Comparison of ENCODE assay signal across 18 mouse cellular contexts in the genomic region with DNA sequence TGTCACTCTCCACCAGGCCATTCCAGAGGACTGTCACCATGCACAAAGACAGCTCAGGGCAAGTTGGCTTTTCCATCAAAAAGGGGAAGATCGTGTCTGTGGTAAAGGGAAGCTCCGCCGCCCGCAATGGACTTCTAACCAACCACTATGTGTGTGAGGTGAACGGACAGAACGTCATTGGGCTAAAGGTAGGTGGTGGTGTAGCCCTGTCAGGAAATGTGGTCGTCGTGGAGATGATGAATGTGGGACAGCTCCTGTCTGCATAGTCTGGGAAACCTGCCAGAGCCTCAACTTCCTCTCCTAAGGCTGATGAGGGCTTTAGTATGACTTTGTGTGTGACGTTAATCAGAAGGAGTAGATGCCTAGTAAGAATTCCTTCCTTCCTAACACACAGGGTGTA. TPM values are rescaled to one million over a fixed set of nuclear protein-coding genes. Genes with fewer than 3 reads are reported as not detected.
DNase-seq lines count a peak whose midpoint lies in the region; ATAC-seq and TF ChIP-seq lines count a peak whose summit lies in the region.
"Had no signal": no experiment of that assay in that cellular context is flagged by ENCODE, and none has a peak within 500 bp of the region (broad histone marks: within the 10 kb centered on the region; RNA-seq: fewer than 3 reads in every experiment).

No protein-coding gene starts in this region.

- TF ChIP-seq POLR2A in lung, adult 2 months (IDR thresholded peaks at IDR 0.05; ENCODE audit: borderline replicate concordance, extremely low read depth, low read depth, low read length), result no peak

- H3K36me3 ChIP-seq in forebrain, postnatal 0 days (ENCODE audit: insufficient read depth), result peaks cover 3% of the 10 kb centered on the region; the same call in 1 of the 2 replicates
- H3K36me3 ChIP-seq: embryonic facial prominence, embryonic 10.5 days; heart, embryonic 13.5 days; hindbrain, embryonic 10.5 days; liver, embryonic 12.5 days had no signal

- H3K27me3 ChIP-seq in forebrain, postnatal 0 days (ENCODE audit: insufficient read depth, low read length), result no peaks in the 10 kb centered on the region
- H3K27me3 ChIP-seq: liver, embryonic 12.5 days had no signal

- H3K4me2 ChIP-seq in forebrain, postnatal 0 days (ENCODE audit: low read depth), result no peak overlapping the region
- H3K4me2 ChIP-seq: heart, embryonic 13.5 days; liver, embryonic 12.5 days had no signal

- no peak overlapping the region for H3K4me3 ChIP-seq in lung, adult 2 months (replicated peaks; ENCODE audit: extremely low read depth, low read depth, low read length)
- H3K4me3 ChIP-seq in forebrain, postnatal 0 days (ENCODE audit: low read depth, low read length), result no peak overlapping the region
- H3K4me3 ChIP-seq: embryonic facial prominence, embryonic 10.5 days; heart, embryonic 13.5 days; hindbrain, embryonic 10.5 days; liver, embryonic 12.5 days had no signal

- no peak overlapping the region for H3K27ac ChIP-seq in forebrain, postnatal 0 days (ENCODE audit: low read depth, low read length)
- H3K27ac ChIP-seq: embryonic facial prominence, embryonic 10.5 days; heart, embryonic 13.5 days; hindbrain, embryonic 10.5 days; liver, embryonic 12.5 days had no signal

- WGBS in lung, adult 2 months, result 37% methylated on average over 9 of the region's 9 CpGs
- WGBS in forebrain, postnatal 0 days, result 78% methylated on average over 9 of the region's 9 CpGs

- 0 out of 2 replicates have a peak, but pooled peaks cover 2% of the 10 kb centered on the region for H3K4me1 ChIP-seq in lung, adult 2 months (ENCODE audit: control insufficient read depth, insufficient read depth, low read length)
- no peaks in the 10 kb centered on the region for H3K4me1 ChIP-seq in forebrain, postnatal 0 days (ENCODE audit: insufficient read depth)
- H3K4me1 ChIP-seq: embryonic facial prominence, embryonic 10.5 days; liver, embryonic 12.5 days had no signal

- no peak overlapping the region for H3K9ac ChIP-seq in forebrain, postnatal 0 days
- H3K9ac ChIP-seq: heart, embryonic 13.5 days; liver, embryonic 12.5 days had no signal

- no peak for TF ChIP-seq CTCF in lung, adult 2 months (IDR thresholded peaks at IDR 0.05; ENCODE audit: insufficient read depth, low read length)
- TF ChIP-seq CTCF in forebrain, postnatal 0 days (IDR thresholded peaks at IDR 0.05; ENCODE audit: low read depth), result no peak

- peak; percentile 37 to 38 for DNase-seq in lung, adult 18-20 months
- DNase-seq in lung, adult 2 months, result no peak
- peak; percentile 12 for DNase-seq in lung, postnatal 25 days (ENCODE audit: low spot score)
- DNase-seq in forebrain, postnatal 0 days, result no peak
- DNase-seq in retina, embryonic 14.5 days (ENCODE audit: low spot score), result no peak
- no peak for DNase-seq in embryo, embryonic 11 days
- DNase-seq: adrenal gland, adult 2 months; cerebellum, adult 11-12 months; cerebellum, postnatal 25 days; right cerebral cortex, postnatal 25 days; thymus, postnatal 14 days had no signal

- H3K9me3 ChIP-seq in forebrain, postnatal 0 days (ENCODE audit: low read length), result no peaks in the 10 kb centered on the region
- H3K9me3 ChIP-seq: embryonic facial prominence, embryonic 10.5 days; heart, embryonic 13.5 days; hindbrain, embryonic 10.5 days; liver, embryonic 12.5 days had no signal

- ATAC-seq in hematopoietic stem cell, adult 5-6 weeks (replicated peaks in 1 of 2; ENCODE audit: insufficient read depth in 1 of 2, low FRiP score in 2 of 2, low TSS enrichment in 1 of 2, low read depth in 1 of 2, poor library complexity in 2 of 2, severe bottlenecking in 2 of 2), result peak; percentile 90 to 92
- ATAC-seq in forebrain, postnatal 0 days, result no peak
- ATAC-seq: forebrain, embryonic 14.5 days; liver, embryonic 12.5 days; midbrain, embryonic 16.5 days had no signal

RNA-seq across cellular contexts. Expression of a gene that starts 14.9 kb away (rescaled TPM):
- 4.0 and 10.6 TPM in 2 replicates for polyA plus RNA-seq in lung, adult 2 months (2012; rRNA removed)
- 0.63 TPM in 1 of 2 replicates, not detected in the other for total RNA-seq in hematopoietic stem cell, adult 5-6 weeks (2017)
- 0.90 and 1.1 TPM in 2 replicates for total RNA-seq in forebrain, postnatal 0 days (2014; rRNA removed)
- polyA plus RNA-seq in forebrain, postnatal 0 days (2015; fragmentation: Nextera tagmentation; extraction: Ambion mirVana), result 1.5 and 1.6 TPM in 2 replicates

RNA-seq across cellular contexts. Expression of a gene that starts 45.0 kb away (rescaled TPM):
- 129 and 214 TPM in 2 replicates for polyA plus RNA-seq in lung, adult 2 months (2012; rRNA removed)
- 33.6 and 41.1 TPM in 2 replicates for total RNA-seq in hematopoietic stem cell, adult 5-6 weeks (2017)
- 67.3 and 70.1 TPM in 2 replicates for total RNA-seq in forebrain, postnatal 0 days (2014; rRNA removed)
- 717 and 727 TPM in 2 replicates for polyA plus RNA-seq in forebrain, postnatal 0 days (2015; fragmentation: Nextera tagmentation; extraction: Ambion mirVana)

RNA-seq across cellular contexts. Expression of a gene that starts 45.1 kb away (rescaled TPM):
- polyA plus RNA-seq in lung, adult 2 months (2012; rRNA removed), result 0.64 and 1.1 TPM in 2 replicates
- not detected in 2 replicates for total RNA-seq in hematopoietic stem cell, adult 5-6 weeks (2017)
- 37.7 and 39.6 TPM in 2 replicates for total RNA-seq in forebrain, postnatal 0 days (2014; rRNA removed)
- polyA plus RNA-seq in forebrain, postnatal 0 days (2015; fragmentation: Nextera tagmentation; extraction: Ambion mirVana), result 12.8 and 18.3 TPM in 2 replicates

Comparison
In these comparisons a context has a peak if more than half of its experiments do, and no peak if none do; other contexts are left out.
1. DNase-seq: peak in lung, adult 18-20 months (2 of 2) and lung, postnatal 25 days (single experiment); none in lung, adult 2 months (single experiment), forebrain, postnatal 0 days (single experiment), retina, embryonic 14.5 days (single experiment) and embryo, embryonic 11 days (single experiment).
2. RNA of a gene that starts 45.1 kb away (total RNA-seq): 37.7 to 39.6 TPM in forebrain, postnatal 0 days; not detected in hematopoietic stem cell, adult 5-6 weeks; every median in the first group is over 10 times any median in the second.